Mouse (Mus musculus) forebrain, postnatal 0 days (tissue): ENCODE results near the gene Zfp148. TPM values are rescaled to one million over a fixed set of nuclear protein-coding genes. Genes with fewer than 3 reads are reported as not detected.
"Not testable (repeated sequence)": the region's sequence is repeated elsewhere in the genome, so short reads cannot be mapped to it uniquely, and the experiment has no call there.

ENCODE experiments used
- ATAC-seq: fragments of 200-750 bp; cut with Nextera tagmentation; 2 replicates; pipeline ENCODE4 v1.8.0; 2017; ENCODE audit warnings: mild to moderate bottlenecking, moderate library complexity
- DNase-seq: peaks from one replicate; pipeline ENCODE4 v3.0.0-alpha.2; 2015
- H3K27ac ChIP-seq: fragments of 300-500 bp; sonication (generic); 2 replicates; pipeline ENCODE4 v1.5.1; 2014; ENCODE audit warnings: low read depth, mild to moderate bottlenecking, antibody characterized with exemption, low read length, moderate library complexity, mixed read lengths
- H3K27me3 ChIP-seq: fragments of 300-500 bp; sonication (generic); 2 replicates; pipeline ENCODE4 v1.6.1; 2014; ENCODE audit warnings: mild to moderate bottlenecking, low read length, mixed read lengths; ENCODE audit not compliant: insufficient read depth
- H3K36me3 ChIP-seq: fragments of 300-500 bp; sonication (generic); 2 replicates; pipeline ENCODE4 v1.6.1; 2014; ENCODE audit warnings: mild to moderate bottlenecking, moderate library complexity; ENCODE audit not compliant: insufficient read depth
- H3K4me1 ChIP-seq: fragments of 300-500 bp; sonication (generic); 2 replicates; pipeline ENCODE4 v1.6.1; 2014; ENCODE audit warnings: antibody characterized with exemption; ENCODE audit not compliant: insufficient read depth
- H3K4me2 ChIP-seq: fragments of 300-500 bp; sonication (generic); 2 replicates; pipeline ENCODE4 v1.6.1; 2014; ENCODE audit warnings: low read depth, mild to moderate bottlenecking, moderate library complexity
- H3K4me3 ChIP-seq: fragments of 300-500 bp; sonication (generic); 2 replicates; pipeline ENCODE4 v1.5.1; 2014; ENCODE audit warnings: low read depth, low read length, mixed read lengths
- H3K9ac ChIP-seq: fragments of 300-500 bp; sonication (generic); 2 replicates; pipeline ENCODE4 v1.6.1; 2014; ENCODE audit warnings: mild to moderate bottlenecking
- H3K9me3 ChIP-seq: fragments of 300-500 bp; sonication (generic); 2 replicates; pipeline ENCODE4 v1.6.1; 2016; ENCODE audit warnings: low read length
- CTCF ChIP-seq: sonication (generic); IDR thresholded peaks from 2 replicates; pipeline ENCODE4 v1.5.1; 2016; ENCODE audit warnings: antibody characterized with exemption, control low read depth, low read depth
- WGBS: fragments of 180-500 bp; shearing (Covaris S2); extraction: QIAGEN DNeasy Blood & Tissue Kit; methylation state at CpG from one replicate; pipeline ENCODE4 v1.1.7; 2014; 5-methylcytosine and 5-hydroxymethylcytosine counted together
- polyA plus RNA-seq: library from polyadenylated mRNA; unstranded; fragments of >200 nt; fragmentation: Nextera tagmentation; extraction: Ambion mirVana; gene quantifications from 2 replicates; pipeline ENCODE4 v1.2.1, GENCODE M21; 2015
- total RNA-seq: library from RNA; depleted of rRNA; stranded (reverse); fragments of >200 nt; gene quantifications from 2 replicates; pipeline ENCODE4 v1.2.3, GENCODE M21; 2014

Gene Zfp148
- total and polyA plus RNA-seq, 2 experiments from 2014 or later, result 54.0 to 59.2 TPM

- Histone ChIP-seq H3K4me2 (no peak overlapping the region), H3K27me3 (no peaks in the 10 kb centered on the region), H3K4me3 (no peak overlapping the region), H3K4me1 (no peaks in the 10 kb centered on the region), H3K36me3 (peaks cover 16% of the 10 kb centered on the region), H3K9ac (no peak overlapping the region), H3K27ac (no peak overlapping the region), H3K9me3 (no peaks in the 10 kb centered on the region)
- TF ChIP-seq CTCF, result no peak
- ATAC-seq, result no peak
- no peak for DNase-seq
Observed at GRCm38 (mm10) chr16:33479926-33480325, 99.3 kb downstream of the Zfp148 start.

- Histone ChIP-seq H3K4me2 (no peak overlapping the region), H3K9ac (no peak overlapping the region), H3K4me3 (no peak overlapping the region), H3K36me3 (peaks cover 9% of the 10 kb centered on the region), H3K27ac (no peak overlapping the region), H3K27me3 (no peaks in the 10 kb centered on the region), H3K9me3 (no peaks in the 10 kb centered on the region), H3K4me1 (no peaks in the 10 kb centered on the region)
- ATAC-seq (no peak), DNase-seq (no peak)
- WGBS, result 98% methylated on average over 2 of the region's 2 CpGs
- peak; percentile 47 for TF ChIP-seq CTCF
Observed at GRCm38 (mm10) chr16:33481148-33481547, 100.5 kb downstream of the Zfp148 start.

- H3K27ac ChIP-seq, result no peak overlapping the region
- no peak overlapping the region for H3K9ac ChIP-seq
- H3K4me3 ChIP-seq, result no peak overlapping the region
- no peaks in the 10 kb centered on the region for H3K4me1 ChIP-seq
- WGBS, result 92% methylated on average over 3 of the region's 3 CpGs
- H3K9me3 ChIP-seq, result no peaks in the 10 kb centered on the region
- no peak for TF ChIP-seq CTCF
- no peak for DNase-seq
- H3K4me2 ChIP-seq, result no peak overlapping the region
- no peaks in the 10 kb centered on the region for H3K27me3 ChIP-seq
- no peaks in the 10 kb centered on the region; the same call in 1 of the 2 replicates for H3K36me3 ChIP-seq
- ATAC-seq, result no peak
Observed at GRCm38 (mm10) chr16:33482309-33482708, 101.7 kb downstream of the Zfp148 start.

- no peaks in the 10 kb centered on the region for H3K27me3 ChIP-seq
- no peak overlapping the region for H3K4me2 ChIP-seq
- no peak overlapping the region for H3K9ac ChIP-seq
- H3K9me3 ChIP-seq, result no peaks in the 10 kb centered on the region
- 48% methylated on average over 4 of the region's 4 CpGs for WGBS
- no peak for ATAC-seq
- H3K4me1 ChIP-seq, result no peaks in the 10 kb centered on the region
- no peaks in the 10 kb centered on the region; the same call in 1 of the 2 replicates for H3K36me3 ChIP-seq
- no peak for DNase-seq
- no peak for TF ChIP-seq CTCF
- H3K4me3 ChIP-seq, result no peak overlapping the region
- no peak overlapping the region for H3K27ac ChIP-seq
Observed at GRCm38 (mm10) chr16:33487709-33488108, 107.1 kb downstream of the Zfp148 start.

DNA sequence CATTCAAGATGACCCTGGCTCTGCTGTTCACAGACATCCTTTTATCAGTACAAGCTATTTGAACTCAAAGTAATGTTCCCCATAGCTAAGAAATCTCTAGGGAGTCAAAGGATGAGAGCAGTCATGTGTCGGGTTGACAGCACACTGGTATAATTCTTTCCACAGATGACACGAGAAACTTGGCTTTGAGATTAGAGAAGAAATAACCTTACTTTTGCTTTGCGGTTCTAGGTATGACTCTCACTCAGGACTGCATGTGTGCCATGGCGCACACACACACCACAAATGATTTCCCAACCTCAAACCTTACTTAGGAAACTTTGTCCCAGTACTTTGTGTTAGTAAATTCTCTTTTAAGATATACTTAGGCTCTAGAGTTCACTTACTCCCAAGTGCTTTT, 113.7 kb downstream of the Zfp148 start:
- ATAC-seq, result no peak
- TF ChIP-seq CTCF, result no peak
- no peak for DNase-seq
- Histone ChIP-seq H3K36me3 (peaks cover 17% of the 10 kb centered on the region), H3K27me3 (no peaks in the 10 kb centered on the region), H3K9ac (no peak overlapping the region), H3K4me1 (no peaks in the 10 kb centered on the region), H3K4me2 (no peak overlapping the region), H3K27ac (no peak overlapping the region), H3K4me3 (no peak overlapping the region), H3K9me3 (no peaks in the 10 kb centered on the region)
- WGBS, result 89% methylated on average over 4 of the region's 4 CpGs

DNA sequence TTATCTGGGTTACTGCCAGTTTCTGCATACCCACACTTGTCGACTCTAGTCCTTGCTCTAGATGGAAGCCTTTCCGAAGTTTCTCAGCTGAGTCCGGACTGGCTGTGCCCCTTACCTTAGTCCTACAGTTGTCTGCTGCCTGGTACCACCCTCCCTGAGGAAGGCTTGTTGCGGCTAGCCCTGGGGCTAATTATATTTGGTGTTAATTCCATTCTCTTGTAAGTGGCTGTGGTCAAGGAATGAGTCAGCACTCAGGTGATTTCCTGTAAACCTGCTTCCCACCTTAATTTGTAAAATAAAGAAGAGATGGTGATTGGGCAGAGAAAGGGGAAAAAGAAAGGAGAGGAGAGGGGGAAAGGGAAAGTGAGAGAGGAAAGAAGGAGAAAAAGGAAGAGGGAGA, 127.4 kb downstream of the Zfp148 start:
- no peak overlapping the region for H3K4me3 ChIP-seq
- WGBS, result 92% methylated on average over 4 of the region's 4 CpGs
- H3K9me3 ChIP-seq, result no peaks in the 10 kb centered on the region; the same call in 1 of the 2 replicates
- H3K4me2 ChIP-seq, result no peak overlapping the region
- ATAC-seq, result no peak
- DNase-seq, result no peak
- no peak overlapping the region for H3K27ac ChIP-seq
- peaks cover 8% of the 10 kb centered on the region; the same call in 1 of the 2 replicates for H3K36me3 ChIP-seq
- H3K27me3 ChIP-seq, result no peaks in the 10 kb centered on the region
- H3K4me1 ChIP-seq, result no peaks in the 10 kb centered on the region
- H3K9ac ChIP-seq, result no peak overlapping the region
- TF ChIP-seq CTCF, result no peak

- not testable (repeated sequence) for DNase-seq, H3K4me3 ChIP-seq, H3K36me3 ChIP-seq, H3K4me2 ChIP-seq, H3K27ac ChIP-seq, ATAC-seq, H3K27me3 ChIP-seq, H3K4me1 ChIP-seq, H3K9ac ChIP-seq, H3K9me3 ChIP-seq
- WGBS, result 92% methylated on average over 2 of the region's 2 CpGs
Observed at GRCm38 (mm10) chr16:33509231-33509630, 128.6 kb downstream of the Zfp148 start.

- ATAC-seq, H3K27ac ChIP-seq, H3K9me3 ChIP-seq, H3K36me3 ChIP-seq, H3K27me3 ChIP-seq, H3K9ac ChIP-seq, H3K4me3 ChIP-seq, H3K4me1 ChIP-seq, H3K4me2 ChIP-seq, DNase-seq: not testable (repeated sequence)
- WGBS, result 94% methylated on average over 4 of the region's 4 CpGs
Observed at GRCm38 (mm10) chr16:33510856-33511255, 130.2 kb downstream of the Zfp148 start.
